Mouse (Mus musculus) heart, postnatal 0 days (tissue): Measurements from ENCODE around the gene Ttll10. TPM values are rescaled to one million over a fixed set of nuclear protein-coding genes. Genes with fewer than 3 reads are reported as not detected.

ENCODE experiments used
- ATAC-seq: fragments of 200-750 bp; cut with Nextera tagmentation; 2 replicates; pipeline ENCODE4 v1.8.0; 2017; ENCODE audit warnings: low read depth, moderate number of reproducible peaks, moderate library complexity; ENCODE audit not compliant: insufficient read depth
- DNase-seq: peaks from one replicate; pipeline ENCODE4 v3.0.0-alpha.2; 2016; ENCODE audit warnings: low spot score
- H3K27ac ChIP-seq: fragments of 300-500 bp; sonication (generic); 2 replicates; pipeline ENCODE4 v1.5.1; 2014; ENCODE audit warnings: low read depth, mild to moderate bottlenecking
- H3K27me3 ChIP-seq: fragments of 300-500 bp; sonication (generic); 2 replicates; pipeline ENCODE4 v1.6.1; 2014; ENCODE audit warnings: low read length, mixed read lengths; ENCODE audit not compliant: control insufficient read depth, insufficient read depth
- H3K36me3 ChIP-seq: fragments of 300-500 bp; sonication (generic); replicated peaks from 2 replicates; pipeline ENCODE4 v1.6.1; 2014; ENCODE audit warnings: low read length, mixed read lengths; ENCODE audit not compliant: control insufficient read depth, insufficient read depth
- H3K4me1 ChIP-seq: fragments of 300-500 bp; sonication (generic); 2 replicates; pipeline ENCODE4 v1.6.1; 2014; ENCODE audit warnings: antibody characterized with exemption; ENCODE audit not compliant: control insufficient read depth, insufficient read depth
- H3K4me2 ChIP-seq: fragments of 300-500 bp; sonication (generic); 2 replicates; pipeline ENCODE4 v1.6.1; 2014; ENCODE audit warnings: low read depth, mild to moderate bottlenecking, low read length, moderate library complexity
- H3K4me3 ChIP-seq: fragments of 300-500 bp; sonication (generic); 2 replicates; pipeline ENCODE4 v1.5.1; 2014; ENCODE audit warnings: low read depth, low read length
- H3K9ac ChIP-seq: fragments of 300-500 bp; sonication (generic); replicated peaks from 2 replicates; pipeline ENCODE4 v1.6.1; 2014; ENCODE audit warnings: low read depth, low read length, mixed read lengths
- H3K9me3 ChIP-seq: fragments of 300-500 bp; sonication (generic); replicated peaks from 2 replicates; pipeline ENCODE4 v1.6.1; 2016; ENCODE audit warnings: low read length; ENCODE audit not compliant: control insufficient read depth
- CTCF ChIP-seq: IDR thresholded peaks from 2 replicates; pipeline ENCODE4 v1.5.1; 2016; ENCODE audit warnings: antibody characterized with exemption, control low read depth, low read depth
- EP300 ChIP-seq: IDR thresholded peaks from 2 replicates; pipeline ENCODE4 v1.6.1; 2016; ENCODE audit warnings: antibody characterized with exemption, low read depth
- WGBS: fragments of 180-500 bp; shearing (Covaris S2); extraction: QIAGEN DNeasy Blood & Tissue Kit; methylation state at CpG from one replicate; pipeline ENCODE4 v1.1.7; 2014; 5-methylcytosine and 5-hydroxymethylcytosine counted together
- polyA plus RNA-seq: library from polyadenylated mRNA; unstranded; fragments of >200 nt; fragmentation: Nextera tagmentation; extraction: Ambion mirVana; gene quantifications from 2 replicates; pipeline ENCODE4 v1.2.1, GENCODE M21; 2015
- total RNA-seq: library from RNA; depleted of rRNA; stranded (reverse); fragments of >200 nt; gene quantifications from 2 replicates; pipeline ENCODE4 v1.2.3, GENCODE M21; 2014; ENCODE audit warnings: low replicate concordance

The Ttll10 gene
- total and polyA plus RNA-seq, 2 experiments from 2014 or later = not detected

- H3K9me3 ChIP-seq = no peaks in the 10 kb centered on the region
- no peak overlapping the region for H3K4me3 ChIP-seq
- no peak for ATAC-seq
- 87% methylated on average over 6 of the region's 6 CpGs for WGBS
- no peak overlapping the region for H3K9ac ChIP-seq
- H3K27ac ChIP-seq = no peak overlapping the region
- H3K36me3 ChIP-seq = no peaks in the 10 kb centered on the region
- no peaks in the 10 kb centered on the region for H3K27me3 ChIP-seq
- no peak for TF ChIP-seq EP300
- no peak for TF ChIP-seq CTCF
- DNase-seq = no peak
- no peak overlapping the region for H3K4me2 ChIP-seq
- peaks cover 16% of the 10 kb centered on the region for H3K4me1 ChIP-seq
These were observed 4.6 kb downstream of the Ttll10 start for GRCm38 (mm10) chr4:156054606-156055005.

GRCm38 (mm10) chr4:156054130-156054529 is 5.1 kb downstream of the Ttll10 start:
- H3K27ac ChIP-seq = no peak overlapping the region
- no peak overlapping the region for H3K4me3 ChIP-seq
- 77% methylated on average over 4 of the region's 4 CpGs for WGBS

GRCm38 (mm10) chr4:156053113-156053512 is 6.1 kb downstream of the Ttll10 start:
- Histone ChIP-seq H3K4me2 (no peak overlapping the region), H3K4me1 (peaks cover 16% of the 10 kb centered on the region), H3K9ac (no peak overlapping the region), H3K36me3 (no peaks in the 10 kb centered on the region), H3K4me3 (no peak overlapping the region), H3K9me3 (no peaks in the 10 kb centered on the region), H3K27ac (peak overlapping the region; percentile 59; the same call in 1 of the 2 replicates), H3K27me3 (no peaks in the 10 kb centered on the region)
- ATAC-seq (peak; percentile 69), DNase-seq (peak; percentile 38)
- 25% methylated on average over 4 of the region's 4 CpGs for WGBS
- TF ChIP-seq CTCF = no peak
- no peak for TF ChIP-seq EP300

More at GRCm38 (mm10) chr4:156054130-156054529, 5.1 kb downstream of the Ttll10 start:
- H3K9me3 ChIP-seq = no peaks in the 10 kb centered on the region
- peaks cover 16% of the 10 kb centered on the region for H3K4me1 ChIP-seq
- ATAC-seq (no peak), DNase-seq (no peak)
- no peaks in the 10 kb centered on the region for H3K36me3 ChIP-seq
- H3K9ac ChIP-seq = no peak overlapping the region
- H3K27me3 ChIP-seq = no peaks in the 10 kb centered on the region
- TF ChIP-seq CTCF = no peak
- no peak for TF ChIP-seq EP300
- H3K4me2 ChIP-seq = no peak overlapping the region

- no peak overlapping the region for H3K4me3 ChIP-seq
- peaks cover 16% of the 10 kb centered on the region for H3K4me1 ChIP-seq
- 60% methylated on average over 6 of the region's 6 CpGs for WGBS
- H3K4me2 ChIP-seq = no peak overlapping the region
- ATAC-seq (no peak), DNase-seq (peak; percentile 19)
- no peaks in the 10 kb centered on the region for H3K27me3 ChIP-seq
- no peak overlapping the region for H3K9ac ChIP-seq
- H3K9me3 ChIP-seq = no peaks in the 10 kb centered on the region
- no peaks in the 10 kb centered on the region for H3K36me3 ChIP-seq
- H3K27ac ChIP-seq = no peak overlapping the region
- TF ChIP-seq EP300 (no peak), CTCF (no peak)
These were observed 8.7 kb downstream of the Ttll10 start for GRCm38 (mm10) chr4:156050391-156050980.

- Histone ChIP-seq H3K27me3 (no peaks in the 10 kb centered on the region), H3K4me1 (peaks cover 16% of the 10 kb centered on the region), H3K27ac (no peak overlapping the region), H3K36me3 (no peaks in the 10 kb centered on the region), H3K9me3 (no peaks in the 10 kb centered on the region), H3K9ac (no peak overlapping the region), H3K4me2 (no peak overlapping the region), H3K4me3 (no peak overlapping the region)
- ATAC-seq (no peak), DNase-seq (no peak)
- 46% methylated on average over 3 of the region's 3 CpGs for WGBS
- TF ChIP-seq CTCF (no peak), EP300 (no peak)
These were observed 9.4 kb downstream of the Ttll10 start for GRCm38 (mm10) chr4:156049779-156050178.

- WGBS = 65% methylated on average over 5 of the region's 5 CpGs
- ATAC-seq (no peak), DNase-seq (no peak)
- Histone ChIP-seq H3K36me3 (no peaks in the 10 kb centered on the region), H3K27ac (no peak overlapping the region), H3K9ac (no peak overlapping the region), H3K4me3 (no peak overlapping the region), H3K4me1 (no peaks in the 10 kb centered on the region), H3K27me3 (no peaks in the 10 kb centered on the region), H3K4me2 (no peak overlapping the region), H3K9me3 (no peaks in the 10 kb centered on the region)
- no peak for TF ChIP-seq EP300
- no peak for TF ChIP-seq CTCF
These were observed 14.5 kb downstream of the Ttll10 start for GRCm38 (mm10) chr4:156044754-156045153.
